Mouse (Mus musculus): ENCODE data around the gene Ptk7. TPM values are rescaled to one million over a fixed set of nuclear protein-coding genes. Genes with fewer than 3 reads are reported as not detected.

Ptk7 gene
- polyA plus RNA-seq, 1 experiment from 2014 or later, result 16.0 TPM

- ATAC-seq (ENCODE audit: low FRiP score) (no peak), DNase-seq (ENCODE audit: low spot score) (no peak)
- Histone ChIP-seq H3K4me2 (replicated peaks; ENCODE audit: low read depth, low read length) (peak overlapping the region; percentile 94), H3K9ac (ENCODE audit: low read depth, low read length) (peak overlapping the region; percentile 95), H3K27me3 (ENCODE audit: control insufficient read depth, insufficient read depth, low read length) (no peaks in the 10 kb centered on the region), H3K4me1 (replicated peaks; ENCODE audit: control insufficient read depth, insufficient read depth, low read length) (peaks cover 17% of the 10 kb centered on the region), H3K4me3 (ENCODE audit: low read depth, low read length) (peak overlapping the region; percentile 87), H3K27ac (ENCODE audit: low read depth, low read length) (0 out of 2 replicates have a peak overlapping the region, but pooled peaks have one; percentile 84), H3K36me3 (ENCODE audit: control insufficient read depth, insufficient read depth, low read length) (peaks cover 9% of the 10 kb centered on the region; the same call in 1 of the 2 replicates), H3K9me3 (ENCODE audit: control insufficient read depth, low read length) (no peaks in the 10 kb centered on the region)
- WGBS, result under 1% methylated on average over 11 of the region's 11 CpGs
These were observed 74.7 kb downstream of the Ptk7 start for GRCm38 (mm10) chr17:46554646-46554976.

- Histone ChIP-seq H3K27ac (ENCODE audit: low read depth, low read length) (no peak overlapping the region), H3K9ac (ENCODE audit: low read depth, low read length) (0 out of 2 replicates have a peak overlapping the region, but pooled peaks have one; percentile 23), H3K4me3 (ENCODE audit: low read depth, low read length) (peak overlapping the region; percentile 87), H3K4me1 (replicated peaks; ENCODE audit: control insufficient read depth, insufficient read depth, low read length) (peaks cover 17% of the 10 kb centered on the region), H3K27me3 (ENCODE audit: control insufficient read depth, insufficient read depth, low read length) (no peaks in the 10 kb centered on the region), H3K9me3 (ENCODE audit: control insufficient read depth, low read length) (no peaks in the 10 kb centered on the region), H3K36me3 (ENCODE audit: control insufficient read depth, insufficient read depth, low read length) (peaks cover 14% of the 10 kb centered on the region; the same call in 1 of the 2 replicates), H3K4me2 (replicated peaks; ENCODE audit: low read depth, low read length) (peak overlapping the region; percentile 94)
- 68% methylated on average over 3 of the region's 3 CpGs for WGBS
- DNase-seq (ENCODE audit: low spot score) (no peak), ATAC-seq (ENCODE audit: low FRiP score) (no peak)
These were observed 75.4 kb downstream of the Ptk7 start for GRCm38 (mm10) chr17:46553926-46554325.

- peak overlapping the region; percentile 58; the same call in 1 of the 2 replicates for H3K27ac ChIP-seq (ENCODE audit: low read depth, low read length)
- peaks cover 14% of the 10 kb centered on the region; the same call in 1 of the 2 replicates for H3K36me3 ChIP-seq (ENCODE audit: control insufficient read depth, insufficient read depth, low read length)
- H3K4me3 ChIP-seq (ENCODE audit: low read depth, low read length), result peak overlapping the region; percentile 87
- peaks cover 17% of the 10 kb centered on the region for H3K4me1 ChIP-seq (replicated peaks; ENCODE audit: control insufficient read depth, insufficient read depth, low read length)
- H3K4me2 ChIP-seq (replicated peaks; ENCODE audit: low read depth, low read length), result peak overlapping the region; percentile 94
- H3K9ac ChIP-seq (ENCODE audit: low read depth, low read length), result no peak overlapping the region
- H3K27me3 ChIP-seq (ENCODE audit: control insufficient read depth, insufficient read depth, low read length), result no peaks in the 10 kb centered on the region
- 43% methylated on average over 11 of the region's 11 CpGs for WGBS
- no peak for ATAC-seq (ENCODE audit: low FRiP score)
- H3K9me3 ChIP-seq (ENCODE audit: control insufficient read depth, low read length), result no peaks in the 10 kb centered on the region
- no peak for DNase-seq (ENCODE audit: low spot score)
These were observed 75.8 kb downstream of the Ptk7 start for GRCm38 (mm10) chr17:46553469-46553868.

GRCm38 (mm10) chr17:46552841-46553423, 76.4 kb downstream of the Ptk7 start:
- peak; percentile 74 for ATAC-seq (ENCODE audit: low FRiP score)
- peaks cover 17% of the 10 kb centered on the region for H3K4me1 ChIP-seq (replicated peaks; ENCODE audit: control insufficient read depth, insufficient read depth, low read length)
- DNase-seq (ENCODE audit: low spot score), result peak; percentile 87
- H3K36me3 ChIP-seq (ENCODE audit: control insufficient read depth, insufficient read depth, low read length), result peaks cover 14% of the 10 kb centered on the region; the same call in 1 of the 2 replicates
- H3K27ac ChIP-seq (ENCODE audit: low read depth, low read length), result peak overlapping the region; percentile 58
- no peaks in the 10 kb centered on the region for H3K27me3 ChIP-seq (ENCODE audit: control insufficient read depth, insufficient read depth, low read length)
- H3K4me2 ChIP-seq (replicated peaks; ENCODE audit: low read depth, low read length), result peak overlapping the region; percentile 94
- WGBS, result 1% methylated on average over 24 of the region's 24 CpGs
- no peak overlapping the region for H3K9ac ChIP-seq (ENCODE audit: low read depth, low read length)
- H3K4me3 ChIP-seq (ENCODE audit: low read depth, low read length), result peak overlapping the region; percentile 87
- no peaks in the 10 kb centered on the region for H3K9me3 ChIP-seq (ENCODE audit: control insufficient read depth, low read length)

GRCm38 (mm10) chr17:46552151-46552550, 77.2 kb downstream of the Ptk7 start:
- H3K9ac ChIP-seq (ENCODE audit: low read depth, low read length), result no peak overlapping the region
- WGBS, result 85% methylated on average over 7 of the region's 7 CpGs
- no peak overlapping the region for H3K4me3 ChIP-seq (ENCODE audit: low read depth, low read length)
- peaks cover 2% of the 10 kb centered on the region; the same call in 1 of the 2 replicates for H3K27me3 ChIP-seq (ENCODE audit: control insufficient read depth, insufficient read depth, low read length)
- no peak for ATAC-seq (ENCODE audit: low FRiP score)
- H3K4me1 ChIP-seq (replicated peaks; ENCODE audit: control insufficient read depth, insufficient read depth, low read length), result peaks cover 17% of the 10 kb centered on the region
- peaks cover 14% of the 10 kb centered on the region; the same call in 1 of the 2 replicates for H3K36me3 ChIP-seq (ENCODE audit: control insufficient read depth, insufficient read depth, low read length)
- H3K4me2 ChIP-seq (replicated peaks; ENCODE audit: low read depth, low read length), result no peak overlapping the region
- DNase-seq (ENCODE audit: low spot score), result no peak
- H3K27ac ChIP-seq (ENCODE audit: low read depth, low read length), result no peak overlapping the region
- H3K9me3 ChIP-seq (ENCODE audit: control insufficient read depth, low read length), result no peaks in the 10 kb centered on the region

- no peak for ATAC-seq (ENCODE audit: low FRiP score)
- H3K4me1 ChIP-seq (replicated peaks; ENCODE audit: control insufficient read depth, insufficient read depth, low read length), result peaks cover 22% of the 10 kb centered on the region
- H3K27ac ChIP-seq (ENCODE audit: low read depth, low read length), result no peak overlapping the region
- DNase-seq (ENCODE audit: low spot score), result no peak
- 94% methylated on average over 6 of the region's 6 CpGs for WGBS
- peaks cover 14% of the 10 kb centered on the region; the same call in 1 of the 2 replicates for H3K36me3 ChIP-seq (ENCODE audit: control insufficient read depth, insufficient read depth, low read length)
- H3K9me3 ChIP-seq (ENCODE audit: control insufficient read depth, low read length), result no peaks in the 10 kb centered on the region
- no peak overlapping the region for H3K4me3 ChIP-seq (ENCODE audit: low read depth, low read length)
- H3K9ac ChIP-seq (ENCODE audit: low read depth, low read length), result no peak overlapping the region
- H3K27me3 ChIP-seq (ENCODE audit: control insufficient read depth, insufficient read depth, low read length), result peaks cover 5% of the 10 kb centered on the region; the same call in 1 of the 2 replicates
- H3K4me2 ChIP-seq (replicated peaks; ENCODE audit: low read depth, low read length), result no peak overlapping the region
These were observed 77.9 kb downstream of the Ptk7 start for GRCm38 (mm10) chr17:46551369-46551768.

GRCm38 (mm10) chr17:46550904-46551303, 78.4 kb downstream of the Ptk7 start:
- Histone ChIP-seq H3K4me2 (replicated peaks; ENCODE audit: low read depth, low read length) (no peak overlapping the region), H3K27me3 (ENCODE audit: control insufficient read depth, insufficient read depth, low read length) (peaks cover 5% of the 10 kb centered on the region; the same call in 1 of the 2 replicates), H3K36me3 (ENCODE audit: control insufficient read depth, insufficient read depth, low read length) (peaks cover 14% of the 10 kb centered on the region; the same call in 1 of the 2 replicates), H3K9me3 (ENCODE audit: control insufficient read depth, low read length) (no peaks in the 10 kb centered on the region), H3K9ac (ENCODE audit: low read depth, low read length) (no peak overlapping the region), H3K27ac (ENCODE audit: low read depth, low read length) (no peak overlapping the region), H3K4me3 (ENCODE audit: low read depth, low read length) (no peak overlapping the region), H3K4me1 (replicated peaks; ENCODE audit: control insufficient read depth, insufficient read depth, low read length) (peaks cover 22% of the 10 kb centered on the region)
- ATAC-seq (ENCODE audit: low FRiP score) (no peak), DNase-seq (ENCODE audit: low spot score) (no peak)
- WGBS, result 91% methylated on average over 7 of the region's 7 CpGs

GRCm38 (mm10) chr17:46549642-46550041, 79.7 kb downstream of the Ptk7 start:
- Histone ChIP-seq H3K27ac (ENCODE audit: low read depth, low read length) (no peak overlapping the region), H3K9me3 (ENCODE audit: control insufficient read depth, low read length) (no peaks in the 10 kb centered on the region), H3K36me3 (ENCODE audit: control insufficient read depth, insufficient read depth, low read length) (peaks cover 14% of the 10 kb centered on the region; the same call in 1 of the 2 replicates), H3K4me1 (replicated peaks; ENCODE audit: control insufficient read depth, insufficient read depth, low read length) (peaks cover 21% of the 10 kb centered on the region), H3K4me3 (ENCODE audit: low read depth, low read length) (no peak overlapping the region; the same call in 1 of the 2 replicates), H3K9ac (ENCODE audit: low read depth, low read length) (no peak overlapping the region), H3K4me2 (replicated peaks; ENCODE audit: low read depth, low read length) (no peak overlapping the region), H3K27me3 (ENCODE audit: control insufficient read depth, insufficient read depth, low read length) (peaks cover 5% of the 10 kb centered on the region; the same call in 1 of the 2 replicates)
- ATAC-seq (ENCODE audit: low FRiP score) (no peak), DNase-seq (ENCODE audit: low spot score) (no peak)
- 91% methylated on average over 9 of the region's 9 CpGs for WGBS

GRCm38 (mm10) chr17:46549193-46549592, 80.1 kb downstream of the Ptk7 start:
- Histone ChIP-seq H3K4me3 (ENCODE audit: low read depth, low read length) (no peak overlapping the region; the same call in 1 of the 2 replicates), H3K27ac (ENCODE audit: low read depth, low read length) (no peak overlapping the region), H3K27me3 (ENCODE audit: control insufficient read depth, insufficient read depth, low read length) (peaks cover 5% of the 10 kb centered on the region; the same call in 1 of the 2 replicates), H3K4me1 (replicated peaks; ENCODE audit: control insufficient read depth, insufficient read depth, low read length) (peaks cover 17% of the 10 kb centered on the region), H3K9ac (ENCODE audit: low read depth, low read length) (no peak overlapping the region), H3K4me2 (replicated peaks; ENCODE audit: low read depth, low read length) (no peak overlapping the region), H3K9me3 (ENCODE audit: control insufficient read depth, low read length) (no peaks in the 10 kb centered on the region), H3K36me3 (ENCODE audit: control insufficient read depth, insufficient read depth, low read length) (peaks cover 14% of the 10 kb centered on the region; the same call in 1 of the 2 replicates)
- WGBS, result 23% methylated on average over 8 of the region's 8 CpGs
- no peak for ATAC-seq (ENCODE audit: low FRiP score)
- peak; percentile 81 for DNase-seq (ENCODE audit: low spot score)
